Mouse (Mus musculus) megakaryocyte, embryonic 14.5 days (primary cell): Measurements from ENCODE around the gene Ccdc141.

Source experiments
- FLI1 ChIP-seq: IDR thresholded peaks from 2 replicates; pipeline ENCODE4 v1.6.1; 2012; ENCODE audit warnings: low read length, inconsistent platforms, mixed read lengths
- GATA1 ChIP-seq: IDR thresholded peaks from 3 replicates; pipeline ENCODE4 v1.6.1; 2012; ENCODE audit warnings: mixed read lengths, low read length, inconsistent platforms, borderline replicate concordance

DNA sequence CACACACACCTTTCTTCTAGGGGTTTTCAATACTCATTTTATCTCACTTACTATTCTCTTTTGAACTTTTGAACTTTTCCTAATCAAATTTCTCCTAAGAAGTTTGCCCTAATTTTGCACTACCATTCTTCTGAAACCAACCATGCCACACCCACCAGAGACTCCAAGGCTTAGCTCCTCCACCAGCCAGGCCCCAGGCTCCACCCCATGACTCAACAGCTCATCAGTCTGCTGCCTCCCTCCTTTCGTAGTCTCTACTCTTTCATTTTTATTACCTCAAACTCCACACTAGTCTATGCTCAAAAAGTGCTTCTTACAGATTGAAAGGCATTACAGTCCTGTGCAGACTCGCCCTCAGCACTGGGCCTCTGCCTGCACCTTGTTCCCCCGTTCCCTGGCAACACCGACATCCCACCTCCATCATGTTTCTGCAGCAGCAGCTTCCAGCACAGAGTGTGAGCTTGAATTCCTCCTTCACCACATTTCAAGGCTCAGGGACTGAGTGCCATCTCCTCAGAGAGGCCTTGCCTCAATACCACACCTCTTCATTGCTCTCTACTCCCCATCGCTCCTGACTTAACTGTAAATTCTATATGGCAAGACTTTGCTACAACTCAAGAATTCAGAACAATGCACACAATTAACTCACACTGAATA lies 30.6 kb upstream of the Ccdc141 start:
- no peak for TF ChIP-seq GATA1
- no peak for TF ChIP-seq FLI1
